Mouse (Mus musculus): ENCODE data around the gene Pagr1a. TPM values are rescaled to one million over a fixed set of nuclear protein-coding genes. Genes with fewer than 3 reads are reported as not detected.

Pagr1a gene
- polyA plus RNA-seq, 1 experiment from 2014 or later = 43.9 TPM

- DNase-seq (ENCODE audit: low spot score) (peak; percentile 71), ATAC-seq (replicated peaks; ENCODE audit: low FRiP score, low TSS enrichment, low read depth) (0 out of 2 replicates have a peak, but pooled peaks have one; percentile 40)
- H3K36me3 ChIP-seq (ENCODE audit: control insufficient read depth, insufficient read depth, low read length) = peaks cover 35% of the 10 kb centered on the region
- 23% methylated on average over 14 of the region's 14 CpGs for WGBS
- no peaks in the 10 kb centered on the region for H3K27me3 ChIP-seq (replicated peaks; ENCODE audit: control insufficient read depth, insufficient read depth, low read length)
- peak overlapping the region; percentile 94 for H3K27ac ChIP-seq (ENCODE audit: low read depth)
- peak overlapping the region; percentile 94 for H3K9ac ChIP-seq (ENCODE audit: low read length)
- H3K4me1 ChIP-seq (replicated peaks; ENCODE audit: control insufficient read depth, insufficient read depth, low read length) = 0 out of 2 replicates have a peak, but pooled peaks cover 5% of the 10 kb centered on the region
- H3K4me2 ChIP-seq (ENCODE audit: low read length) = peak overlapping the region; percentile 66
- H3K9me3 ChIP-seq (ENCODE audit: control insufficient read depth, low read length) = no peaks in the 10 kb centered on the region
- peak overlapping the region; percentile 97 for H3K4me3 ChIP-seq (ENCODE audit: low read depth, low read length)
These were observed 40.2 kb downstream of the Pagr1a start for GRCm38 (mm10) chr7:126976878-126977459.

- Histone ChIP-seq H3K4me3 (ENCODE audit: low read depth, low read length) (peak within 1 kb of the TSS; percentile 97), H3K36me3 (ENCODE audit: control insufficient read depth, insufficient read depth, low read length) (peaks cover 34% of the 10 kb centered on the region), H3K27ac (ENCODE audit: low read depth) (peak within 1 kb of the TSS; percentile 94), H3K27me3 (replicated peaks; ENCODE audit: control insufficient read depth, insufficient read depth, low read length) (no peaks in the 10 kb centered on the region), H3K4me2 (ENCODE audit: low read length) (peak within 1 kb of the TSS; percentile 66), H3K4me1 (replicated peaks; ENCODE audit: control insufficient read depth, insufficient read depth, low read length) (0 out of 2 replicates have a peak, but pooled peaks cover 5% of the 10 kb centered on the region), H3K9me3 (ENCODE audit: control insufficient read depth, low read length) (no peaks in the 10 kb centered on the region), H3K9ac (ENCODE audit: low read length) (peak within 1 kb of the TSS; percentile 94)
- DNase-seq (ENCODE audit: low spot score) (peak; percentile 99), ATAC-seq (replicated peaks; ENCODE audit: low FRiP score, low TSS enrichment, low read depth) (peak; percentile 95)
- WGBS = under 1% methylated on average over 55 of the region's 55 CpGs
These were observed 40.9 kb downstream of the Pagr1a start, which contains the start of gene Cdiptos for GRCm38 (mm10) chr7:126975950-126976866. Gene Cdiptos (minus strand): TSS chr7:126976098.

- Histone ChIP-seq H3K4me1 (replicated peaks; ENCODE audit: control insufficient read depth, insufficient read depth, low read length) (0 out of 2 replicates have a peak, but pooled peaks cover 5% of the 10 kb centered on the region), H3K27me3 (replicated peaks; ENCODE audit: control insufficient read depth, insufficient read depth, low read length) (no peaks in the 10 kb centered on the region), H3K4me2 (ENCODE audit: low read length) (peak within 1 kb of the TSS; percentile 66), H3K9ac (ENCODE audit: low read length) (peak within 1 kb of the TSS; percentile 94), H3K9me3 (ENCODE audit: control insufficient read depth, low read length) (no peaks in the 10 kb centered on the region), H3K27ac (ENCODE audit: low read depth) (peak within 1 kb of the TSS; percentile 94), H3K36me3 (ENCODE audit: control insufficient read depth, insufficient read depth, low read length) (peaks cover 30% of the 10 kb centered on the region), H3K4me3 (ENCODE audit: low read depth, low read length) (peak within 1 kb of the TSS; percentile 97)
- no peak for ATAC-seq (replicated peaks; ENCODE audit: low FRiP score, low TSS enrichment, low read depth)
- 5% methylated on average over 1 of the region's 1 CpGs for WGBS
- no peak for DNase-seq (ENCODE audit: low spot score)
These were observed 41.4 kb downstream of the Pagr1a start, which contains the start of gene Cdipt for GRCm38 (mm10) chr7:126975893-126975949. Gene Cdipt (plus strand): TSS chr7:126975914.

GRCm38 (mm10) chr7:126975493-126975892 is 41.7 kb downstream of the Pagr1a start:
- H3K9me3 ChIP-seq (ENCODE audit: control insufficient read depth, low read length) = no peaks in the 10 kb centered on the region
- peak overlapping the region; percentile 94; the same call in 1 of the 2 replicates for H3K9ac ChIP-seq (ENCODE audit: low read length)
- DNase-seq (ENCODE audit: low spot score) = no peak
- H3K4me3 ChIP-seq (ENCODE audit: low read depth, low read length) = peak overlapping the region; percentile 97
- 0 out of 2 replicates have a peak, but pooled peaks have one; percentile 0 for ATAC-seq (replicated peaks; ENCODE audit: low FRiP score, low TSS enrichment, low read depth)
- 0 out of 2 replicates have a peak, but pooled peaks cover 5% of the 10 kb centered on the region for H3K4me1 ChIP-seq (replicated peaks; ENCODE audit: control insufficient read depth, insufficient read depth, low read length)
- 14% methylated on average over 8 of the region's 8 CpGs for WGBS
- no peaks in the 10 kb centered on the region for H3K27me3 ChIP-seq (replicated peaks; ENCODE audit: control insufficient read depth, insufficient read depth, low read length)
- H3K36me3 ChIP-seq (ENCODE audit: control insufficient read depth, insufficient read depth, low read length) = peaks cover 28% of the 10 kb centered on the region
- peak overlapping the region; percentile 66 for H3K4me2 ChIP-seq (ENCODE audit: low read length)
- peak overlapping the region; percentile 49; the same call in 1 of the 2 replicates for H3K27ac ChIP-seq (ENCODE audit: low read depth)

- H3K36me3 ChIP-seq (ENCODE audit: control insufficient read depth, insufficient read depth, low read length) = no peaks in the 10 kb centered on the region
- H3K9ac ChIP-seq (ENCODE audit: low read length) = no peak overlapping the region
- H3K4me3 ChIP-seq (ENCODE audit: low read depth, low read length) = no peak overlapping the region
- DNase-seq (ENCODE audit: low spot score) (no peak), ATAC-seq (replicated peaks; ENCODE audit: low FRiP score, low TSS enrichment, low read depth) (no peak)
- 62% methylated on average over 6 of the region's 6 CpGs for WGBS
- H3K4me1 ChIP-seq (replicated peaks; ENCODE audit: control insufficient read depth, insufficient read depth, low read length) = no peaks in the 10 kb centered on the region
- no peaks in the 10 kb centered on the region for H3K9me3 ChIP-seq (ENCODE audit: control insufficient read depth, low read length)
- H3K27me3 ChIP-seq (replicated peaks; ENCODE audit: control insufficient read depth, insufficient read depth, low read length) = peaks cover 14% of the 10 kb centered on the region
- H3K27ac ChIP-seq (ENCODE audit: low read depth) = no peak overlapping the region
- no peak overlapping the region for H3K4me2 ChIP-seq (ENCODE audit: low read length)
These were observed 49.8 kb downstream of the Pagr1a start for GRCm38 (mm10) chr7:126967361-126967760.

- DNase-seq (ENCODE audit: low spot score) = no peak
- ATAC-seq (replicated peaks; ENCODE audit: low FRiP score, low TSS enrichment, low read depth) = no peak
- 65% methylated on average over 3 of the region's 3 CpGs for WGBS
- Histone ChIP-seq H3K9ac (ENCODE audit: low read length) (no peak overlapping the region), H3K27me3 (replicated peaks; ENCODE audit: control insufficient read depth, insufficient read depth, low read length) (peaks cover 18% of the 10 kb centered on the region), H3K4me1 (replicated peaks; ENCODE audit: control insufficient read depth, insufficient read depth, low read length) (no peaks in the 10 kb centered on the region), H3K9me3 (ENCODE audit: control insufficient read depth, low read length) (no peaks in the 10 kb centered on the region), H3K4me3 (ENCODE audit: low read depth, low read length) (no peak overlapping the region), H3K36me3 (ENCODE audit: control insufficient read depth, insufficient read depth, low read length) (no peaks in the 10 kb centered on the region), H3K4me2 (ENCODE audit: low read length) (no peak overlapping the region), H3K27ac (ENCODE audit: low read depth) (no peak overlapping the region)
These were observed 51.6 kb downstream of the Pagr1a start for GRCm38 (mm10) chr7:126965568-126965967.

Small RNA genes within 50 kb of the gene (microRNA-seq; reads per million reads assigned to microRNA genes)
- gene Gm44343 = not detected

Other genes with a start within 250 kb of the Pagr1a start
- 105 and 106 TPM in 2 replicates for gene Ypel3, start 240.4 kb downstream of the Pagr1a start, polyA plus RNA-seq (2014; fragmentation: Nextera tagmentation; extraction: Ambion mirVana)
- gene Tbx6, start 235.9 kb downstream of the Pagr1a start, polyA plus RNA-seq (2014; fragmentation: Nextera tagmentation; extraction: Ambion mirVana) = 0.36 and 0.47 TPM in 2 replicates
- 277 and 280 TPM in 2 replicates for gene Ppp4c, start 224.9 kb downstream of the Pagr1a start, polyA plus RNA-seq (2014; fragmentation: Nextera tagmentation; extraction: Ambion mirVana)
- 1.5 and 1.8 TPM in 2 replicates for gene Fam57b, start 219.7 kb downstream of the Pagr1a start, polyA plus RNA-seq (2014; fragmentation: Nextera tagmentation; extraction: Ambion mirVana)
- gene 4930451I11Rik, start 185.7 kb downstream of the Pagr1a start, polyA plus RNA-seq (2014; fragmentation: Nextera tagmentation; extraction: Ambion mirVana) = not detected in 2 replicates
- 0.86 and 1.2 TPM in 2 replicates for gene Doc2a, start 169.9 kb downstream of the Pagr1a start, polyA plus RNA-seq (2014; fragmentation: Nextera tagmentation; extraction: Ambion mirVana)
- gene Hirip3, start 155.4 kb downstream of the Pagr1a start, polyA plus RNA-seq (2014; fragmentation: Nextera tagmentation; extraction: Ambion mirVana) = 19.0 and 19.5 TPM in 2 replicates
- gene Ino80e, start 155.0 kb downstream of the Pagr1a start, polyA plus RNA-seq (2014; fragmentation: Nextera tagmentation; extraction: Ambion mirVana) = 82.6 and 84.6 TPM in 2 replicates
- gene Taok2, start 132.6 kb downstream of the Pagr1a start, polyA plus RNA-seq (2014; fragmentation: Nextera tagmentation; extraction: Ambion mirVana) = 26.6 and 29.7 TPM in 2 replicates
- gene Tmem219, start 94.4 kb downstream of the Pagr1a start, polyA plus RNA-seq (2014; fragmentation: Nextera tagmentation; extraction: Ambion mirVana) = 29.5 and 31.7 TPM in 2 replicates
- gene Kctd13, start 88.5 kb downstream of the Pagr1a start, polyA plus RNA-seq (2014; fragmentation: Nextera tagmentation; extraction: Ambion mirVana) = 13.1 TPM in 2 replicates
- gene Asphd1, start 67.8 kb downstream of the Pagr1a start, polyA plus RNA-seq (2014; fragmentation: Nextera tagmentation; extraction: Ambion mirVana) = 0.39 and 0.65 TPM in 2 replicates
- 3.2 and 3.8 TPM in 2 replicates for gene Sez6l2, start 66.8 kb downstream of the Pagr1a start, polyA plus RNA-seq (2014; fragmentation: Nextera tagmentation; extraction: Ambion mirVana)
- 105 and 109 TPM in 2 replicates for gene Cdipt, start 41.4 kb downstream of the Pagr1a start, polyA plus RNA-seq (2014; fragmentation: Nextera tagmentation; extraction: Ambion mirVana)
- gene Cdiptos, start 41.3 kb downstream of the Pagr1a start, polyA plus RNA-seq (2014; fragmentation: Nextera tagmentation; extraction: Ambion mirVana) = 2.2 and 2.5 TPM in 2 replicates
- 27.4 and 29.6 TPM in 2 replicates for gene Mvp, start 2.7 kb downstream of the Pagr1a start, polyA plus RNA-seq (2014; fragmentation: Nextera tagmentation; extraction: Ambion mirVana)
- gene Pagr1b, start 868 bp downstream of the Pagr1a start, polyA plus RNA-seq (2014; fragmentation: Nextera tagmentation; extraction: Ambion mirVana) = 0.45 and 0.86 TPM in 2 replicates
- gene Gm42742, start 3.7 kb upstream of the Pagr1a start, polyA plus RNA-seq (2014; fragmentation: Nextera tagmentation; extraction: Ambion mirVana) = 41.8 and 46.3 TPM in 2 replicates
- gene Prrt2, start 3.9 kb upstream of the Pagr1a start, polyA plus RNA-seq (2014; fragmentation: Nextera tagmentation; extraction: Ambion mirVana) = 9.2 and 9.5 TPM in 2 replicates
- 55.1 and 61.9 TPM in 2 replicates for gene Maz, start 9.7 kb upstream of the Pagr1a start, polyA plus RNA-seq (2014; fragmentation: Nextera tagmentation; extraction: Ambion mirVana)
- 115 and 129 TPM in 2 replicates for gene Kif22, start 25.1 kb upstream of the Pagr1a start, polyA plus RNA-seq (2014; fragmentation: Nextera tagmentation; extraction: Ambion mirVana)
- gene Zg16, start 70.0 kb upstream of the Pagr1a start, polyA plus RNA-seq (2014; fragmentation: Nextera tagmentation; extraction: Ambion mirVana) = 0.30 TPM in 1 of 2 replicates, not detected in the other
- gene AI467606, start 74.0 kb upstream of the Pagr1a start, polyA plus RNA-seq (2014; fragmentation: Nextera tagmentation; extraction: Ambion mirVana) = 2.6 and 3.9 TPM in 2 replicates
- 2.9 TPM in 2 replicates for gene Qprt, start 104.9 kb upstream of the Pagr1a start, polyA plus RNA-seq (2014; fragmentation: Nextera tagmentation; extraction: Ambion mirVana)
- 0.22 and 0.39 TPM in 2 replicates for gene Spn, start 120.5 kb upstream of the Pagr1a start, polyA plus RNA-seq (2014; fragmentation: Nextera tagmentation; extraction: Ambion mirVana)
- 44.4 and 46.9 TPM in 2 replicates for gene Cd2bp2, start 178.7 kb upstream of the Pagr1a start, polyA plus RNA-seq (2014; fragmentation: Nextera tagmentation; extraction: Ambion mirVana)
- 21.3 and 21.4 TPM in 2 replicates for gene Tbc1d10b, start 191.1 kb upstream of the Pagr1a start, polyA plus RNA-seq (2014; fragmentation: Nextera tagmentation; extraction: Ambion mirVana)
- gene Mylpf, start 191.5 kb upstream of the Pagr1a start, polyA plus RNA-seq (2014; fragmentation: Nextera tagmentation; extraction: Ambion mirVana) = 10.8 and 12.9 TPM in 2 replicates
- gene Zfp553, start 215.7 kb upstream of the Pagr1a start, polyA plus RNA-seq (2014; fragmentation: Nextera tagmentation; extraction: Ambion mirVana) = 16.8 and 18.5 TPM in 2 replicates
- 12.9 and 14.4 TPM in 2 replicates for gene Sept1, start 215.8 kb upstream of the Pagr1a start, polyA plus RNA-seq (2014; fragmentation: Nextera tagmentation; extraction: Ambion mirVana)
- 47.6 and 52.2 TPM in 2 replicates for gene Zfp771, start 226.9 kb upstream of the Pagr1a start, polyA plus RNA-seq (2014; fragmentation: Nextera tagmentation; extraction: Ambion mirVana)
- 280 and 305 TPM in 2 replicates for gene Dctpp1, start 243.4 kb upstream of the Pagr1a start, polyA plus RNA-seq (2014; fragmentation: Nextera tagmentation; extraction: Ambion mirVana)